Mouse (Mus musculus) spleen, adult 2 months (tissue): ENCODE measurements around the gene Fcmr.

Experiments
- CTCF ChIP-seq: fragments of 200-500 bp; IDR thresholded peaks from 2 replicates; pipeline ENCODE4 v1.5.1; 2011; ENCODE audit warnings: mild to moderate bottlenecking, inconsistent platforms; ENCODE audit not compliant: insufficient read depth, insufficient read length, insufficient replicate concordance; ENCODE audit errors: extremely low read depth
- POLR2A ChIP-seq: fragments of 200-500 bp; IDR thresholded peaks from 2 replicates; pipeline ENCODE4 v1.6.1; 2011; ENCODE audit warnings: low read depth, low read length, inconsistent platforms

GRCm38 (mm10) chr1:130875139-130875538 is 9.7 kb downstream of the Fcmr start:
- TF ChIP-seq CTCF: no peak; the same call in 1 of the 2 replicates
- no peak for TF ChIP-seq POLR2A
